Mouse (Mus musculus): ENCODE data around the gene Rph3a.

DNA sequence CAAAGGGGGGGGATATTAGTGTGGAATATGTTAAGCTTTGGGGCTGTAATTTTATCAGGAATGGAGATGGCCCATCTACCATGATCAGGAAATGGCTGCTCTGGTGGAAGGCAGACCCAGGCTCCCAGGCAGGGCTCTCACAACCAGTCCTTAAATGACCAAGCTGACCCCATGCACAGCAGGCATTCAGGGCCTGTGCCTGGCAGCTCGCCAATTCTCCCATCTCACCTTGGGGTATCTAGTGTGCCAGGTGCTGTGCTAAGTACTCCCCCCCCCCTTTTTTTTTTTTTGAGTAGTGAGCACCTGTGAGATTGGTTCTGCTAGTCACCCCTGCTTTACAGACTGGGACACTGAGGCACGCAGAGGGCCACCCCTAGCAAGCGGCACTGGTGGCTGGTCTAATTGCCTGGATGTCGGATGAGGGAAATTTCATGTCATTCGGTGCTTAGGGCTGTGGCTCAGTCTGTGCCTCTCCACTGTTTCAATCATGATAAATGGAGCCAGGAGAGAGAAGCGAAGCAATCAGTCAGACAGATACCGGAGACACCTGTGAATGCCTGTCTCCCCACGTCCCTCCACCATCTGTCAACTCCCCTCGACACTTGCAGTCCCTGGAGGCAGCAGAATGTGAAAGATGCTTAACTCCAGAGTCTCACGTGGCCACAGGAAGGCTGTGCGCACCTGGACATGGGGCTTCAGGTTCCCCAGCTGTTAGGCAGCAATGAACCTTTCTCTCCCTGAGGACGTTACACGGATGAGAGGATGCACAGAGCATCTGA is 42.3 kb downstream of the Rph3a start:
- TF ChIP-seq POLR2A (IDR thresholded peaks at IDR 0.05; ENCODE audit: control insufficient read depth, low read depth, low read length) (no peak), CTCF (IDR thresholded peaks at IDR 0.05; ENCODE audit: control insufficient read depth, insufficient read depth, insufficient replicate concordance, low read depth, low read length) (no peak)

All from testis, adult 2 months (tissue).